Mouse (Mus musculus) hematopoietic stem cell, adult 5-6 weeks (primary cell): ENCODE results near the gene Cnih2. TPM values are rescaled to one million over a fixed set of nuclear protein-coding genes. Genes with fewer than 3 reads are reported as not detected.
"Not testable (repeated sequence)": the region's sequence is repeated elsewhere in the genome, so short reads cannot be mapped to it uniquely, and the experiment has no call there.

Experiments
- ATAC-seq, 2 experiments: fragments of 125-278 bp in 1 of 2; replicated peaks in 1 of 2; 2 replicates each; pipeline ENCODE4 v1.8.0; 2016 to 2017; ENCODE audit warnings: inconsistent platforms in 2 of 2, mild to moderate bottlenecking in 2 of 2, moderate number of reproducible peaks in 2 of 2, low read depth in 1 of 2, moderate TSS enrichment in 1 of 2; ENCODE audit not compliant: low FRiP score in 2 of 2, poor library complexity in 2 of 2, severe bottlenecking in 2 of 2, insufficient read depth in 1 of 2, low TSS enrichment in 1 of 2
- total RNA-seq: library from RNA; stranded (forward); fragments of 172-1452, 232-1000 nt; gene quantifications from 2 replicates; pipeline ENCODE4 v1.2.3, GENCODE M21; 2017

Cnih2 gene
- total RNA-seq, 1 experiment from 2014 or later: 0.35 TPM

DNA sequence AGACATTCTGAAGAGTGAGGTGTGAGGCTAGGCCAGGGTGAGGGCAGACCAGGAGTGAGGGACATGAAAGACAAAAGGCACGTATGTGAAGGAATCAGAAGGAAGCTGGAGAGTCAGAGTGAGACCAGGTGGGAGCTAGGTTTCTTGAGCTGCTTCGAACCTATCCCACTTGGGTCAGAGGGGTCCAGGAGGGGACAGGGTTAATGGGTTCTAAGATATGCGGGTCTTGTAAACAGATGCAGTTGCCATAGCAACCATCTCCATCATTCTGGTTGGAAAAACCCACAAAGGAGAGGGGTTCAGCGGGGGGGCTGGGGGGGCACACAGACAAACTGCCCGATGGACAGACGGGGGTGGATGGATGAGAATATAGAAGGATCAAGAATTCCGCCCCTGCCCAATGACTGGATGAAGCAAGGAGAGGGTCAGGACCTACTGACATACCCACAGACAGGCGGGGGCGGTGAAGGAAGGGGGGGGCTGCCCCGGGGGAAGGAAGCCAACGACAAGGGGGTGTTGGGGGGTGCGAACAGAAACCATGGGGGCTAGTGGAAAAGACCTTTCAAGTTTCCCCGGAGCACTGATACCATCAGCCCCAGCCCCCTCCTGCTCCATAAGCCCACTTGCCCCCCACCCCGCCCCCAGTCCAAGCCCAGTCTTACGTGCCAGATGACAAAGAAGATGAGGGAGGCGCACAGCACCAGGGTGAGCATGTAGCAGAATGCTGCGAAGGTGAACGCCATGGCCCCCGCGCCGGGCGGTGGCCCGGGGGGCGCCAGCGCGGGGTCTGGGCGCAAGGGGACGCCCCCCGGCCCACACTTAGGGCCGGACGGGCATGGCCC, 579 bp downstream of the Cnih2 start:
- ATAC-seq: no peak

DNA sequence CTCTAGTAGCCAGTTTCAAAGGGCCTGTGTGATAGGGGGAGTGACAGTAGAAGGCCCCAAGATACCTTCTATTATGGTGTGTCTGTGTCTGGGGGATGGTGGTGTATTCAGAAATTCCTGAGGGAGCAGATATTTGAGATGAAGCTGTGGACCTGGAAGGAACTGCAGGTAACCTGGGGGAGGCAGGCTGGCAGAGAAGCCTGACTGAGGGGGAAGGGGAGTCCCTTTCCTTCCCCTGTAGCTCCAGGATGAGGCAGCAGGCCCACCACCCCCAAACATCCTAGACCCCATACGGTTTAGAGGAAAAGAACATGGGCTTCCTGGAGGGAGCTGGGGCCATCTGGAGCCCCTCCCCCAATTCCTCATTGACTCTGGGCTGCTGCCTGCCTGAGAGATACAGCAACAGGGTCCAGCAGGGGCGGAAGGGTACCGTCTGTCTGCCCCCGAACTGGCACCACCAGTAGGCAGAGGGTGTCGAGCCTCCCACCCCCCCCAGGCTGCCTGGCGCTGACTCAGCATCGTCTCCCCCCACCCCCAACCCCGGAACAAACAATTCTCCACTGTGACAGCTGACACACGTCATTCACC, 2.3 kb downstream of the Cnih2 start:
- no peak for ATAC-seq

DNA sequence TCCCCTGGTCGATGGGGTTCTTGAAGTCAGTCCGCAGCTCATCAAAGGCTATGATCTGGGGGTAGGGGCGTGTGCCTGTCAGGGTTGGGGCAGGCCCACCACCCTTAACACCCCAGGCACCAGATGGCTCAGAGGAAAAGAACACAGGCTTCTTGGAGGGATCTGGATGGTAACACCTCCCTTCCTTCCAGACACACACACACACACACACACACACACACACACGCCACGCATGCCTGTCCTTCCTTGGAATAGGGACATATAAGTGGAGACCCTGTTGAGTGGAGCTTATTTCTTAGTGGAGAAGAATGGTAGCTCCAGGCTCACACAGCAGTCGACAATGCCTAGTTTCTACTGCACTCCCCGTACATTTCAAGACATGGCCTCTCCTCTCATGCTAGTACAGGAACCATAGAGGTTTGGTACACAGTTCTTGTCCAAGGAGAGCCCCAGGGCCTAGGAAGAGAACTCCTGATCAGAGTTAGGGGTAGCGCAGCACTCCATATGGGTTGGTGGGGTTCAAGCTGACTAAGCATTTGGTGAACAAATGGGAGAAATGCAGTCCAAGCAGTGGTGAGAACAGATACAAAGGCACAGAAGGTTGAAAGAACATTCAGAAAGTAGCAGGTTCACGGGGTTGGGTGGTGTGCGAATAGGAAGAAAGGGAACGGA, 3.4 kb downstream of the Cnih2 start:
- ATAC-seq: no peak

DNA sequence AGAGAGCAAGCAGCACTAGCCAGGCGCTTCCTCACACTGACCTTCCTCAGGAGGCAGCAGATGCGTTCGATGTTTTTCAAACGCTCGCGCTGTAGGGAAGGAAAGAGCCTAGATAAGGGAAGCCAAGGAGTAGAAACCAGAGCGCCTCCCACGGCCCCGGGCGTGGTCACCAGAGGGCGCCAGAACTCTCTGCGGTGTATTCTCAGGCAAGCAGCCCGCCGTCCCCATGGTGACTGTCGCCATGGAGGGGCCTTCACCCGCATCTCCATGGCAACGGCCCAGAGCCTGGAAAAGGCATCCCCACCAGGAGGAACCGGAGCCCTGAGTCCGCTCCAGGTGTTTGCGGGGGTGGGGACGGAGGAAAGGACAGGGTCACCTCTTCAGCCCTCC, 4.1 kb downstream of the Cnih2 start:
- peak; percentile 55 to 77 for ATAC-seq

DNA sequence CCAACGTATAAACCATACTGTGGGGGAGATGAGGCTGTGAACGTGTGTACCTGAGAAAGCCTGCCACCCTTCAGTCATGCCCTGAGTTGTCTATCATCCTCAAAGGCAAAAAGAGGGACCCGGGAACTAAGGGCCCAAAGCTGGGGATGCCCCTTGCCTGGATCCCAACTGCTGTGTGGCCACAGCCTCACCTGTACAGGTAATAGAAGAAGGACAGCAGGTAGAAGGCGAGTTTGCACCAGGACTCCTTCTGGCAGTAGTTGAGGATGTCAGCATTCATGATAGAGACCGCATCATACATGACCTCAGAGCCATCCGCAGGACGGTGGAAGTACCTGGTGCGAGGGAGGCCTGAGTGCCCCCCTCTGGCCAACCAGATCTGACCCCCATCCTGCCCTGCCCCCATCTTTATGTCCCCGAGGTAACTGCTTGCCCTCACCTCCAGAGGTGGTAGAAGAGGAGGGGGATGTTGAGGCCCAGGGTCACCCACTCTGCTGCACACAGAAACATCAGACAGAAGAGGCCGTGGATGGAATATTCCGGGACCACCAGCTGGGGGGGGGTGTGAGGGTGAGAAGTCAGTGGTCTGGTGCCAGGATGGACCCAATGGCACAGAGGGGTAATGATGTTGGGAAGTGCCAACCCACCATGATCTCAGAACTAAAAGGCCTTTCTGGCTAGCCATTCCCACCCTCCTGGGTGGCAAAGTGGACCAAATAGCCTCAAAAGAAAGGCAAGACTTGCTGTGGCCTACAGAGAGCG, 4.7 kb downstream of the Cnih2 start:
- ATAC-seq: no peak

DNA sequence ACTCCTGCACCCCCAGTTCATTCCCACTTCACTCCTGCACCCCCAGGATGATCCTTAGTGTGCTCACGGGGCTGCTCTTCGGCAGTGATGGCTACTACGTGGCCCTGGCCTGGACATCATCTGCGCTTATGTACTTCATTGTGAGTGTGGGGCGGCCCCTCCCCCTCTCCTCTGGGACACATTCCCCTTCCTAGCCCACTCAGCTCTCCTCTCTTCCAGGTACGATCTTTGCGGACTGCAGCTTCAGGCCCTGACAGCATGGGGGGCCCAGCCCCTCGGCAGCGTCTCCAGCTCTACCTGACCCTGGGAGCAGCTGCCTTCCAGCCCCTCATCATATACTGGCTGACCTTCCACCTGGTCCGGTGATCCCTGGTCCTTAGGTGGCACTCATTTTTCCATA, 6.2 kb downstream of the Cnih2 start:
- no peak for ATAC-seq

DNA sequence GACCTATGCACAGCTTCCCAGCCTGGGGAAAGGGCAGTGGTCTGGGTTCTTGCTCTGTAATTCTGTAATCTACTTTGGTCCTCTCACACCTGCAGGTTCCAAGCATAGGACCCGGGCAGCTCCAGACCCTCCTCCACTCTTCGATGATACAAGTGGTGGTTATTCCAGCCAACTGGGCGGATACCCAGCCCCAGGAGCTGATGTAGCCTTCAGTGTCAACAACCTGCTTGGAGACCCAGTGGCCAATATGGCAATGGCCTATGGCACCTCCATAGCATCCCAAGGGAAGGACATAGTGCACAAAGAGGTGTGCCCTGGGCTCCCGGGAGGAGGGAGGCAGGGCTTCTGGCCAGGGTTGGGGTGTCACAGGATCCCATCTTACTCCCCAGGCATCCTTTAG, 9.0 kb downstream of the Cnih2 start:
- no peak for ATAC-seq

DNA sequence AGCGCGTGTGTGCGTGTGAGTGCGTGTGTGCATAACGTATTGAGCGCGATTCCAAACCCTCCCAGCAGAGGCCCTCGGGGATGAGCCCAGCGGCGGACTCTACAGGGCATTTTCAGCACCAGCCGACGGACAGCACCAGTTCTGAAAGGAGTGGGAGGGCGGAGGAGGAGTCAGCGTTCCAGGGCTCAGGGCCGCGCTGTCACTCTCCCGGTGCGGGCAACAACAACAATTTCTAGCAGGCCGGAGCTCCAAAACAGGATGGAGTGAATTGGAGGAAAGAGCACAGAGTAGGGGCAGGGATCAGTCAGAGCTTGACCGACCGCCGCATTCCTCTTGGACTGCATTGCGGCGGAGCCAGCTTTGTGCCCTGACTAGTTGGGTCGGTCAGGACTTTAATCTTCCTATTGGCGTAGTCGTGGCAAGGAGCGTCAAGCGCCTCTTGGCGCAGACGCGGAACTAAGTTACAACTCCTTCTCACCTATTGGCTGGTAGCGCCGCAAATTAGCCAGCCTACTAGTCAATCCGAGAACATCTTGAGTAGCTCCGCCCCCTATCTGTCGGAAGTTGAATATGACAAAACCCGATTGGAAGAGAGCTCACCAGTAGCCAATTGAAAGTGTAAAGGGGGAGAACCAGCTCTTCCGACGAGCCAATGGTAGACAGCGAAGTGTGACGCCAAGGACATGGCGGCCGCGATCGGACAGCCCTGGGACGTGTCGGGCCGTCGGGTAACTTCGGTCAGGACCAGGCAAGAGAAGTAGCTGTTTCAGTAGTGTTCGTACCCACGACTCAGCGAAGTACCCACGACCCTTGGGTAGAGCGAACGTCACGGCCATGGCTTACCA, 10.2 kb downstream of the Cnih2 start, which contains the start of gene Yif1a:
Gene Yif1a, plus strand, starts transcription at position 655 of the 845 bp plus-strand sequence.
- peak; percentile 86 to 92 for ATAC-seq

DNA sequence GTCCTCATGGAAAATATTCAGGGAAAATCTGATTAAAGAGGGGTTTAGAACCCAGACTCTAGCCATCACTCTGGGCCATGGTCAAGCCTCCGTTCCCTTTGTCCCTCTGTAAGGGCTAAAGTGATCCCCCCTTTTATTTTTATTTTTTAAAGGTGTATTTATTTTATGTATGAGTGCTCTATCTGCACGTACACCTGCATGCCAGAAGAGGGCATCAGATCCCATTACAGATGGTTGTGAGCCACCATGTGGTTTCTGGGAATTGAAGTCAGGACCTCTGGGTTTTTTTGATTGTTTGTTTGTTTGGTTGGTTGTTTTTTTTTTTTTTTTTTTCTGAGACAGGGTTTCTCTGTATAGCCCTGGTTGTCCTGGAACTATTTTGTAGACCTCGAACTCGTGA, 11.8 kb downstream of the Cnih2 start:
- ATAC-seq: not testable (repeated sequence)

DNA sequence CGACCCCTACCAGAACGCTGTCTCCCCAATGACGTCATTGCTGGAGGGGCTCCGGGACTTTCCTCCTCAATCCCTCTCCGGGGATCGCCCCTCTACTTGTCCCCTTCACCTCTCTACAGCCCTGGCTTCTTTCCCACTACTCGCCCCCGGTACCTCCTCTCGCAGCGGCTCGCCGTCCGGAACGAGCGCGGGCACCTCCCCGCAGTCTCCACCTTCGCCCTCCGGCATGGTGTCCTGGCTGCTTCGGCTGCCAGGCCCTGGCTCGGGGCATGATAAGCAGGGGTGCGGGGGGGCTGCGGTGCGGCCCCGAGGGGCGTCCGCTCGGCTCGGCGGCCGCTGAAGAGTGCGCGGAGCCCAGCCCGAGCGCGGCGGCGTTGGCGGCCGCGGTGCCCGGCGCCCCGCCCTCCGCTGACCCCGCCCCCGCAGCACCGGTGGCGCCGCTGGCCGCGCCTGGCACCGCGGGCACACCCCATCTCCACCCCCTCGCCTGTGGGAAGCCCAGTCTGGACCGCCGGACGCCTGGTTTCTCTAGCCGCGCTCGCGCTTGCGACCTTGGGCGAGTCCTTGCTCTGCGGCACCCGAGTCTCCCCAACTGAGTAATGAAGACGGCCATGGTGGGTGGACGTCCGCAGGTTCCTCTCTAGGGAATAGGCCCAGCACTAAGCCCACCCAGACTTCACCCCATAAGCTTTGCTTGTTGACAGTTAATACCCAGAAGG, 13.0 kb downstream of the Cnih2 start, which contains the start of gene Tmem151a:
Gene Tmem151a, minus strand, starts transcription at position 387 of the 719 bp plus-strand sequence.
- no peak for ATAC-seq

DNA sequence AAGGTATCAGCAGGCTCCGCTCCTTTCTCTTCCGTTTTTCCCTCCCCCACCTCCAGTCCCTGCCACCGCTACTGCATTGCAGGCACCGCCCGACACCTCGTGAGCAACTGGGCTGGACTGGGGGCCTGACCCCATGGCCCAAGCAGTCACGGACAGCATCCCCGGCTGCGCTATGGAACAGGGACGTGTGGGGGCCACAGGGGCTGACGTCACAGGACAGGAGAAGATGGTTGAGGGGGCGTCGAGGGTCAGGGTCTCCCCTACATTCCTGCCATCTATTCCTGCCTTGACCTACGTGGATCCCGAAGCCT, 13.5 kb downstream of the Cnih2 start:
- ATAC-seq: no peak

DNA sequence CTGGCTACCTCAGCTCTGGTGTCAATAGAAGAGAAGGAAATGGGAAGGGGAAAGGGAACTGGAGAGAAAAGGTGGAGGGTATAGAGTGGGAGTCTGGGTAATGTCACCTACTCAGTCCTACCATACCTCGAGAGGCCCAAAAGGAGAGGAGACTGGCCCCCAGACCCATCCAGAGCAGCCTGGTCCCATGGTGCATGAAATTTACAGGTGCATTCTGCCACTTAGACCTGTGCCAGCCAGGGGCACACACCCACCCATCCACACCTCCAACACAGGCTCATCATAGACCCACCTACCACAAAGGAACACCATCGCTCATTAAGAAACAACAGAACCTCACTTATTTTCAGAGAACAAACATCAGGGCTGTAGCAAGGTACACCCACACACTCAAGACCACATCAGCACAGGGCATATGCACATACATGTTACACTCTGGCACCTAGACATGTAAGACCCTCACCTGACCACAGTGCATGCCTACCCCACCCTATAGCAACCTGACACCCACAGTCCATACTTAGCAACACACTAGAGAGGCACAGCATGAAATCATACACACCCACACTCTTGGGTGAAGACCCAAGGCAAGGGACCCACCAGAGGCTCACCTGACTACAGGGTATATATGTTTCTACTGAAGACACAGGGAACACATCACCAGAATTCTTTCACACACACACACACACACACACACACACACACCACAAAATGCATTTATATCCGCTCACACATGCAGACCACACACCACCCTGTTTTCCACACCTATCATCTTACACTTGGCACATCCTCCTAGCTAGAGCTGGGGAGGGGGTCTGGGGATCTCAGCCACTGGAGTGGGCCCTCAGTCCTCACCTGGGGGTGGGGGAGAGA, 14.1 kb downstream of the Cnih2 start:
- no peak for ATAC-seq

DNA sequence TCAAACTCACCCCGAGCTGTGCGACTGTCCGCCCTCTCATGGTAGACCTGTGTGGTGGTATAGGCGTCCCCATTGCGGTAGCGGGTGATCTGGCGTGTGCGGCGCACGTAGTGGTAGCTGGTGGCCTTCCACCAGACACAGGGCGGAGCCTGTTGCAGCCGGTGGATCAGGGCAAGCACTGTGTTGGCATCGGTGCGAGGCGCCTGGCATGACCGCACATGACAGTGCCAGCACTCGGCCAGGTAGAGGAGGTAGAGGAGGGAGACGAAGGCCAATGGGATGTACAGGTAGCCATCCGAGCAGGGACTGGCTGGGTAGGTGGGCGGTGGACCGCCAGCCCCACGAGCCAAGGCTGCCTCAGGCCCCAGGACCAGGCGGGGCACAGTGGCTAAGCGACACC, 15.7 kb downstream of the Cnih2 start:
- ATAC-seq: no peak

DNA sequence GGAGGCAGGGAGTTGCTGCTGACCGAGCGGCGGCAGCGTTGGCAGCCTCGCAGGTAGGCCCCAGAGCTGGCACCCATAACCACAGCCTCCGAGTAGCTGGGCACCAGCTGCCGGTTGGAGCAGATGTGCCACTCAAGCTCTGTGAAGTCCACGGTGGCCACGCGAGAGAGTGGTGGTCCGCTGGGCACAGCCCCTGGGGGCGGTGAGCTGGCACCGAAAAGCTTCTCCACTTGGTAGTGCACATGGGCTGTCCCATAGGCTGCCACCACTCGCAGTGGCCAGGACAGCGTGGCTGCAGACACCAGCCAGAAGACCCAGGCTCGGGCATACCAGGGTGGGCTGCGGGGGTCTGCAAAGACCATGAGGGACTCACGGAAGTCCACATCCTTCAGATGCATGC, 16.3 kb downstream of the Cnih2 start:
- no peak for ATAC-seq

DNA sequence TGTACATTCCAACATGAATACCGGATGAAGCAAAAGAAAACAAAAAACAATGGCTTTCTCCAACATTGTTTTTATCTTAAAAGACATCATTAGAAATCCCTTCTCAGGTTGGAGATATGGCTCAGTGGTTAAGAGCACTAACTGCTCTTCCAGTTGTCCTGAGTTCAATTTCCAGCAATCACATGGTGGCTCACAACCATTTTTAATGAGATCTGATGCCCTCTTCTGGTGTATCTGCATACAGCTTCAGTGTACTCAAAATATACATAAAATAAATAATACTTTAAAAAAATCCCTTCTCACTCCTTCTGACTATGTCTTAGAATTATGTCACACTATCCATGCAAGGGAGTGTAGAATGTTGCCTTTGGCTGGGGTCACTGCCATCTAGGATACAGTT, 19.0 kb downstream of the Cnih2 start:
- ATAC-seq: no peak

DNA sequence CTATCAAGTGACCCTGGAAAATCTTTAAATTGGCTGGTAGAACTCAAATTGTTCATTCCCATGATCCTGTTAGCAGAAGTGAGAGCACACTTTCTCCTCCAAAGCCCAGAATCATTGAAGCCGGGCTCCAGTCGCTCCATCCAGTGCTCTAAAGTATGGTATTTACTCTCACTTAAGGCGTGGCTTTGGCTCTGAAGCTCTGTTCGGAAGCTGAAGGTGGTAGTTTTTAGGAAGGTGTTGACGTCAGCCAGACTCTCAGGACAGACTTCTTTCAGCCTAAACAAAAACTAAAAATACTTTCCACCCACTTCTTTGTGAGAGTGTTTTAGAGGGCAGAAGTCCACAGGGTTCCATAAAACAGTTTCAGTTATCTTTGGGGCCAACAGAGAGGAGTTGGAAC, 24.8 kb downstream of the Cnih2 start:
- ATAC-seq: no peak
